Mouse (Mus musculus) embryo, embryonic 10 days (tissue): ENCODE data around the gene Xylt2.
A peak's percentile ranks its signal among the peaks of the same experiment; 100 is the strongest.
"Not testable (repeated sequence)": the region's sequence is repeated elsewhere in the genome, so short reads cannot be mapped to it uniquely, and the experiment has no call there.

Experiments
- DNase-seq: peaks from one replicate; pipeline ENCODE4 v3.0.0-alpha.2; 2015; ENCODE audit warnings: low spot score

The Xylt2 gene

DNA sequence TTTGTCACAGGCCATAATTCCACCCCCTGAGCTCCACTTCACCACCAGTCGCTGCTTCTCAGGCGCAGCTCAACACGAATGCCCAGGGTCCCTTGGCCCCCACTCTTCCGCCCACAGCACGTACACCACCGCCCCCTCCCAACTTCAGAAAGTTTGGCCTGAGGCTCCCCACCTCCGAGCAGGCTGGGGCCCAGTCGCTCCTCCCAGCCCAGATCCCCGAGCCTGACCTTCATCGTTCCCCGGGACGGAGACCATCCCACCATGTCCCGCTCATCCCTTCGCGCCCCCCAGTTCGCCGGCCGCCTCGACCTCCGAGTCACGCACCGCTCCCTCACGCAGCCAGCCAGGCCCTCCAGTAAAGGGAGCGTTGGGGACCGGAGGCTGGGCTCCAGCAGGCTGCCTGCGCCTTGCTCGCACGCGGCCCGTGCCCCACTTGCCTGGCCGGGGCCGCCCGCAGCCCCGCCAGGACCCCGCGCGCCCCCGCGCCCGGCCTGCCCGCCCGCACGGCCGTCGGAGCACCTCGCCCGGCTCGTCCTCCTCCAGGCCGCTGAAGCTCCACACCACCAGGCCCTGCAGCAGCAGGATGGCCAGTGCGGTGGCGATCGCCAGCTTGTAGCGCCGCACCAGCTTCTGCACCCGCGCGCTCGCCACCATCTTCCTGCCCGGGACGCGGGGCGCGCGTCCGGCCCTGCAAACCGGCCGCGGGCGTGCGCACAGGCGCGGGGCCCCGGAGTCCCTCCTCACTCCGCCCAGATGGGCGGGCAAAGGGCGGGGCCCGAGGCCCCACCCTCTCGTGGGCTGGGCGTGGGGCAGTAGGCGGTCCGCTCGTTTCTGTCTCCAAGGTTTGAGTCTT is at the start of gene Xylt2:
Gene Xylt2 (minus strand): TSS at position 762 of the 853 bp plus-strand sequence.
- DNase-seq: peak; percentile 86

DNA sequence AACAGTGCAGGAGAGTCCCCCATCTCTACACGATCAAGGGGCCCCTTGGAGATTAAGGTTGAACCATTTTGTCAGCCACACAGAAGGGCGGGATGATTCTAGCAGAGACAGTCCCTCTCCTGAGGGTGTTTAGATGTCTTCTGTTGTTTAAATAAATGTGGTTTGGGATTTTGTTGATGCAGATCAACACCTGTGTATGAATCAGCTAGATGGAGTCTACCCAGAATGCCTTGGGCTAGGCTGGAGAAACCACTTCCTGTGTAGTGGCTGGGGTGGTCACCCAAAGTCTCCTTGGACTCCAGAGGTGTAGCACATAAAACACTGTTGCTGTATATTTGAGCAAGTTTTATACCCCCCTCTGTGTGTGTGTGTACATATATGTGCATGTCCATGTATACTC is 41.9 kb upstream of the Xylt2 start:
- no peak for DNase-seq

DNA sequence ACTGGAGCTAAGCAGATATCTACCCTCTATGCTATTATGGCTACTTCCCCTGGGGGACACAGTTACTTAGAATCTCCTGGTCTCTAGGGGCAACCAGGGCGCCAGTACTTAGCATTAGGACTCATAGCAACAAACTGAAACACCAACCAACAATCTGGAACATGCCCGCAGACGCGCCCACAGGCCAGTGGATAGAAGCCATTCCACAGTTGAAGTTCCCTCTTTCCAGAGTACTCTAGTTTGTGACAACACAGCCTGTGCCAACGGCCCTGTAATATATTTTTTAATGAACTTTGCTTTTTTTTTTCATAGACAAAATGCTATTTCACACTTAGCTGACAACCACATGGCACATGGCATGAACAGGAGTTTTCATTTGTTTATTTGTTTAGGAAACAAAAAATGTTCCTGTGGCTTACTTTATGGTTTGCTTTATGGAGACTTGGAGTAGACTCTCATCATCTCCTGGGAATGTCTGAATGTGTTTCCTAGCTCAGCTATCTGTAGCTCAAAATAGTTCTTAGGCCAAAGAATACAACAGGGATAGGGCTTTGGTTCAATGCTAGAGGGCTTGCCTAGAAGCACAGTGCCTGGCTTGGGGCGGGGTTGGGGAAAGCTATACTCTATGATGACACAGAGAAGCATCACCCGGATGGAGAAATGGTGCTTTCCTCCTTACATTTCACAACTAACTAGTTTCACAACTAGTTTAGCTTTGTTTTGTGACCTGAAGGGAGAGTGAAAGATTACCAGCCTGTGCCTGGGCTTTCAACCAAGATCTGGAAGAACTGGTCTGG is 41.0 kb upstream of the Xylt2 start:
- no peak for DNase-seq

DNA sequence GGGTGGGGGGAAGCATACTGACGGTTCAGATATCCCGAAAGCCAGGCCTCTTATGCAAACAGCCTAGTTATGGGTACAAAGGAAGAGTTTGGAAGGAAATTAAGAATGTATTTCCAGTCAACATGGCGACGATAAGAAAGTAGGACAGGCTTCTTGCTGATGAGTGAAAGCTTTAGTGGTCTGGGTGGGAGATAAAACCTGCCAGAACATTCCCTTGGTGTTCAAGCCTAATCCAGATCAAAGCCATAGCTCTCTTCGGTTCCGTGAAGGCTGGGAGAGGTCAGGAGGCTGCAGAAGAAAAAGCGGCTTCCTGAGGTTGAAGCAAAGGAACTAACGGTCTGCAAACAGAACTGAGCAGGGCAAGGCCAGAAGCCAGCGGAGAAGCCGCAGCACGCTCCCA is 39.9 kb upstream of the Xylt2 start:
- peak; percentile 9 for DNase-seq

DNA sequence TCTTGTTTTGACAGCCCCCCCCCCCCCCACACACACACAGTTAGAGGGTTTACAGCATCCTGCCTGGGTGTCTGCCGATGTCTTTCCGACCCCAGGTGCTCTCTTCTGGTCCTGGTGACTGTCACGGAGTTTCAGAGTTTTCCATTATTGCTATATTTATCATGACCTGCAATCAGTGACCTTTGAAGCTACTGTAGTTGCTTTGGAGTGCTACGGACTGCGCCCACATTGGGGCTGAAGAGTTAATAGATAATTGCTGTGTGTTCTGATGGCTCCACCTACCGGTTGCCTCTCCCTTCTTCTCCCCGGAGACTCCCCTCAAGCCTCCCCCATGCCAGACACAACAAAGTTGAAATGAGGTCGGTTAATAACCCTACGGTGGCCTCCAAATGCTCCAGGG is 39.4 kb upstream of the Xylt2 start:
- DNase-seq: peak; percentile 73

DNA sequence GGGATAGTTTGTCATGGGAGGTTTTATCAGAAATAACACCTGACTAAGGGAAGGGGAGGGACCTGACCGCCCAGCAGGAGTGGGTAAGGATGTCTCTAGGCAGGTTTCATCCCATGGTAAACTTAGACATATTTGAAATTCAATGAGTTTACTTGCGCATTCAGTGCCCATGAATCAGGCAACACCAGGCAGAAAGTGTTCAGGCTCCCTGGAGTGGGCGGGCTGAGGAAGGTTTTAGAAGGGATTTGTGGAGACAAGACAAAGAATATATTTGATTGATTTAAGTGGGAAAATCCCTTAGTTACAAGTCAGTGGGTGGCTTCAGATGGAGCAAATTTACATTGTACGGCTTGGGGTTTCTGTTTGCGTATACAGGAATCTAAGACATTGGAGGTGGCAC is 38.3 kb upstream of the Xylt2 start:
- DNase-seq: no peak

DNA sequence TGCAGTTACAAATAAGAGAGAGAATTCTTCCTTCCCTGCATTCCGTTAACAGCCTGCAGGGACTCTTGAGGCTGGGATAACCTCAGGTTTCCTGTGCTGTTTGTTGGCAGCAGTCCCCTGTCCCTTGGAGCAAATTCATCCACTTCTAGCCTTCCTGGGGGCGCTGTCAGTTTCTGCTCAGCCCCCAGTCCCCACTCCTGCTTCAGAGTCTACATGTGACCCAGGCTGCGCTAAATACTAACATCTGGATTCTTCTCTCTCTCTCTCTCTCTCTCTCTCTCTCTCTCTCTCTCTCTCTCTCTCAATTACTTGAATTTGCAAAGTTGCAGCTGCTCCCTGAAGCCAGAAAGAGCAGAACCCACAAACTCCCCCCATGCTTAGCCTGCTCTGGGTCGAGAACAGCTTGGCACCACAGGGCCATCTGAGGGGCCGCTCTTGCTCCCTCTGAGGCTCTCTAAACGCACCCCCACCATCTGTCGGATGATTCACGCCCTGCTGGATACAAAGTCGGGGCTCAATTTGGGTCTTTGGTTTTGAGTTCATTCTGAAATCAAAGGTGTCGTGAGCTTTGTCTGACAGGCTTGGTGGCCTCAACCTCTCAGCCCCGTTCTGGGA is 36.0 kb upstream of the Xylt2 start:
- DNase-seq: no peak

DNA sequence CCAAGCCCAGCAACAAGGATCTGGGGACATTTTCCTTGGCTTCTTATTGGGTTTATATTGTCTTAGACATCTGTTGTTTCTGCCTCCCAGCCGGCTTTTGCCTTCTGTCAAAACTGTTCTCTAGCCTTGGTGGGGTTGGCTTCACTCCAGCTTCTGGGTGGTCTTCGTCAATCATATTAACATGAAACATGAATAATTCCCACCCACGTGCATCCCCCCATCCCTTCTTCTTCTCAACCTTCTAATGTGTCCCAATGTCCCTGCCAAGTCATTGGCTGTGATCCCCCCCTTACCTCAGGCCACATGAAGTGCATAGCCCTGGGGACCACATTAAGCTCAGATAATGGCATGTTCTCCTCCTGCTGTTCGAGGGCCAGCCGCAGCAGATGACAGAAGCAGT is 27.2 kb upstream of the Xylt2 start, which contains the start of gene Gm11541:
Gene Gm11541 (minus strand): TSS at position 28 of the 400 bp plus-strand sequence.
- DNase-seq: no peak

DNA sequence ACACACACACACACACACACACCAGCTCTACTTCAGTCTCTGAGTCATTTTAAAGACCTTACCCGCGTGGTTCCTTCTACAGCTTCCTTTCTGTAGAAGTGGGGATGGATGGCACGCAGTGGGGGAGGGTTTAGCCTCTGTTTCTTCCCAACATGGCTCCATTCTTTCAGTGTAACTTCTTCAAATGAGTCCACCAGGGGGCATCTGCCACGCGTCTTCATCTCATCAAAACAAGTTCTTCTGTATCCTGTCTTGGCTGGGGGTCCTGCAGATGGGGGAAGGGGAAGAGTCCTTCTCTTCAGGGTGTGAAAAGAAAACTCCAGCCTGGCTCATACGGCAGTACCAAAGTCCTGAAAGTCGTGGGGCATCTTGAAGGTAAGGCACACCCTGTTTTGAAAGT is 26.7 kb upstream of the Xylt2 start:
- no peak for DNase-seq

DNA sequence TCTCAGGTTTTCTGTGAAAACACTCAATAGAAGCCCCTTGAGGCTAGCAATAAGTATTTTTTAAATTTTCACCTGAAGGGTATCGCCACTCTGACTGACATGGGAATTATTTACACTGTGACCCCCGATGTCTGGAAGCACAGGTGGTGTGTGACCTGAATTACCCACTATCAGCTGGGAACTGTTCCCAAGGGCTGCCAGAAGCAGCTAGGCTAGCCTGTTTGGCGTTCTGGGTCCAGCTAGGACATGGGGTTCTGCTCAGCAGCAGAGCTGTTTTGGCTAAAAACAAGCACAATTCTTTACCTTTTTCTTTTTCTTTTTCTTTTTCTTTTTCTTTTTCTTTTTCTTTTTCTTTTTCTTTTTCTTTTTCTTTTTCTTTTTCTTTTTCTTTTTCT is 24.9 kb upstream of the Xylt2 start:
- no peak for DNase-seq

DNA sequence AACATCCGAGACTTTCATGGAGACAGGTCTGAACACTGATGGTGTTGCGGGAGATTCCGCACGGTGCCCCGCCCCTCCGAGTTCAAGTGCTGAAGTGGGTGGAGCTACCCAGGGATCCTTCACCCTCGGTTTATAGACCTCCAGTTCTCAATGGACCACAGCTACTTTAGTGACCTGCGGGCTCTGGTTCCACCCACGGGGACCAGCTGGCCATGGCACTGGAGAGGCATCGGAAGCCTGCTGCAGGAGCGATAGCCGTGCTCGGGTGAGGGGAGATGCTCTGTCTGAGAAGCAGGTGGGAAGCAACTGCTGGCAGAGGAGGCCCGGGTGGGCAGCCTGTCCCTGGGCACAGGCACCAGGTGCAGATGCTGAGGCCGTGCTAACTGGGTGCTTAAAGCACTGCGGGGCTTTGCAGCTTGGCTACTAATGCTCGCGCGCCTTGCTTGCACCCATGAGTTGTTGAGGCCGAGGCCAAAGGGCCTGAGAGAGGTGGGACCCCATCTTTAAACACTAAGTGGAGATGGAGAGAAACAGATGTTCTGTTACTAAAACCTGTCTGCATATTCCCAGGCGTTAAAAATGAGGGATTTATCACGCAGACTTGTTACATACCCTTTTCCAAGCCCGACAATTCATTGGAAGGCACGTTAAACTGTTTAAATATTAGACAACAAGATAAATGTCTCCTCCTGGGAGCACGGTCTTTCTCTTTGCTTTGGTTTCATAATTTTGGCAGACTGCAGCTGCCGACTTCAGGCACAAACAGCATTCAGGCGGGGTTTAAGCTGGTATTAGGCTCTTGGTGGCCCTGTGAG is 24.3 kb upstream of the Xylt2 start:
- DNase-seq: no peak

DNA sequence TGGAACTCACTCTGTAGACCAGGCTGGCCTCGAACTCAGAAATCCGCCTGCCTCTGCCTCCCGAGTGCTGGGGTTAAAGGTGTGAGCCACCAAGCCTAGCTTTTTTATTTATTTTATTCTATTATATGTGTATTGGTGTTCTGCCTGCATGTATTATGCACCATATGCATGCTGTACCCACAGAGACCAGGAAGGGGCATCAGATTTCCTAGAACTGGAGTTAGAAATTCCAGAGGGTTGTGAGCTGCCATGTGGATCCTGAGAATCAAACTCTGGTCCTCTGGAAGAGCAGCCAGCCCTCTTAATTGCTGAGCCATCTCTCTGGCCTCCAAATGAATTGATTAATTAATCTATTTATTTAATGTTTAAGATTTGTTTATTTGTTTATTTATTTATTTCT is 22.1 kb upstream of the Xylt2 start:
- no peak for DNase-seq

DNA sequence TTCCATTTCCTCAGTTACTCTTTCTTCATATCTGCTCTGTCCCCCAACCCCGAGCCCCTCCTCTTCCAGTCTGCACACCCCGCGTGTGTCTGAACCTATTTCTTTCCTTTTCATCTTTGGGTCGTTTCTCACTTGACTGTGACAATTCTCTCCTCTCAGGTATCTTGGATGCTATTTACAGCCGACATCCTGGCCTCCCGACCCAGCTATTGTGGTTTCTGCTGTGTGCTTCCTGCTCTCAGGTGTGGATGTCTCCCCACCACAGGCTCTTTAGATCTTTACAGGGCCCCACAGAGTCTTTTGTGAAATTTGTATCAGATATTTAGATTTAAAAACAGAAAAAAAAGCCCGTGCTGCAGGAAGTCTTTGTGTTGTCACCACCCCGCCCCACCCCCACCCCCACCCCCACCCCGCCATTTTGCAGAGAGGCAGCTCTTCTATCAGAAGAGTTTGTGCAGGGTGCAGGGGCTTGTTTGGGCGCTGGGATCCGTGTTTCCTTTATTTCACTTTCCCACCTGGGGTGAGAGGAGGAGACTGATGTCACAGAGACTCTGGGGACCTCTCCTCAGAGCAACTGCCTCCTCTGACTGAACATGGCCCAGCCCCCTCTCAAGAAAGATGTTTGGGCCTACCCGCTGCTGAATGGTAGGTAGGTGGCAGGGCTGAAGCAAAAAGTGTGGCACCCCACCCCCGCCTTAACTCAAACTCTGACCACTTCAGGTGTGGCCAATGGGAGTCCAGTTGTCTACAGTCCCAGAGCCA is 20.6 kb upstream of the Xylt2 start:
- DNase-seq: no peak

DNA sequence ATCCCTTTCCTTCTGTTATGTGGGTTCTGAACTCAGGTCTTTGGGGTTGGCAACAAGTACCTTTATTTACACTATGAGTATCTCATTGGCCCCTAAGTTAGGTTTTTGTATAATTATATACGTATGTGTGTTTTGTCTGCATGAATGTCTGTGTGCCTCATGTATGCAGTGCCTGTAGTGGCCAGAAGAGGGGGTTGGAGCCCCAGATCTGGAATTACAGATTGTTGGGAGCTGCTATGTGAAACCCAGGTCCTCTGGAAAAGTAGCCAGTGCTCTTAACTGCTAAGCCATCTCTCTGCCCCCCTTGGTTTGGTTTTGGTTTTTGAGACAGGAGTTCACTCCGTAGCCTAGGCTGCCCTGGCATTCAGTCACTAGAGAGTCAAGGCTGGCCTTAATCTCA is 19.8 kb upstream of the Xylt2 start:
- no peak for DNase-seq

DNA sequence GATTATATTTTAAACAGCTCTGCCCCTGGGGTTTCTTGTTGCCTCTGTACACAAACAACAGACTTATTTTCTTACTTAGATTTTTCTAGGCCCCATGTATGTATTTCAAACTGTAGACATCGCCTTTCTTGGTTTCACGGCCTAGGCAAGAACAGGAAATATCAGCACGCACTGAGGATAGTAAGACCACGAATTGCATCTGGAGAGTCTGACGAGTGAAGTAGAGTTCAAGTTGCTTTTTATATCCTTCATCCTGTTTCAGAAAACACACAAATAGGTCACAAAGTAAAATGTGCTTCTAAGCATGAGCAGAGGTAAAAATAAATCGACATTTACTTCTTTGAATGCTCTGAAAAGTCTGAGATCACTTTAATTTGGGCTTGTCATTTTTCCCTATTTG is 18.2 kb upstream of the Xylt2 start:
- no peak for DNase-seq

DNA sequence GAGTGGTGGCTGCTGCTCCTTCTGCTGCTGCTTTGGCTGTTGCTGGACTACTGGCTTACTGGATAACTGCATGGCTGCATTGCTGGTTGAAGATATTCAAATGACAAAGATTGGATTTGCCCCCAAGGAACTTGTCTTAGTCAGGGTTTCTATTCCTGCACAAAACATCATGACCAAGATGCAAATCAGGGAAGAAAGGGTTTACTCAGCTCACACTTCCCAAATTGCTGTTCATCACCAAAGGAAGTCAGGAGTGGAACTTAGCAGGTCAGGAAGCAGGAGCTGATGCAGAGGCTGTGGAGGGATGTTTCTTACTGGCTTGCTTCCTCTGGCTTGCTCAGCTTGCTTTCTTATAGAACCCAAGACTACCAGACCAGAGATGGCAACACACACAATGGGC is 15.2 kb upstream of the Xylt2 start:
- DNase-seq: not testable (repeated sequence)

DNA sequence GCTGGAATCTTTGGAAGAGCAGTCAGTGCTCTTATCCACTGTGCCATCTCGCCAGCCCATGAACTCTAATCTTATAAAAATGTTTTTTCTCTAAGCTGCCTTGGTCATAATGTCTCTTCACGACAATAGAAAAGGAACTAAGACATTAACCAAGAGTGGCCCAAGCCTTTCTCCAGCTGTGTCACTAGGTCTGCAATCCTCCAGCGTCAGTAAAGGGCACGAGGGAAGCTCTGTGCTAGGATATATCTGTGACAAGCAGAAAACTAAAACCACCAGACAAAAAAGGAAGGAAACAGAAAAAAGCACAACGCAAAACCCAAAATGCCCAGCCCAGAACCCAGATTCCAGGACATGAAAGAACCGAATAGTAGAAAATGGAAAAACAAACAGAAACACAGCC is 9.9 kb upstream of the Xylt2 start:
- DNase-seq: no peak

DNA sequence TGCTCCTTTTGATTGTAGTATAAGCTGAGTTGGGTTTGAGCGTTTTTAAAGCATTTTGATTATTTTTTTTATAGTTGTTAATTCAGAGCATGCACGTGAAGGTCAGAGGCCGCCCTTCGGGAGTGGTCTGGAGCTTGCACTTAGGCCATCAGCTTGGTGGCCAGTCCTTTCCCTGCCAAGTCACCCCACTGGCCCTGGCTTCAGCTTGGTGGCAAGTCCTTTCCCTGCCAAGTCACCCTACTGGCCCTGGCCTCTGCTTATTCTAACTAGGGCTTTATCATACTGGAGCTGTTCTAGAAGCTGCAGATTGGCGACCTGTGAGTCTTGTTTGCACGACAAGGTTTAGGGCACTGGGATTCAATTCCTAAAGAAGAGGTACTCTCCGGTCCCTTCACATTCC is 5.1 kb upstream of the Xylt2 start:
- no peak for DNase-seq

DNA sequence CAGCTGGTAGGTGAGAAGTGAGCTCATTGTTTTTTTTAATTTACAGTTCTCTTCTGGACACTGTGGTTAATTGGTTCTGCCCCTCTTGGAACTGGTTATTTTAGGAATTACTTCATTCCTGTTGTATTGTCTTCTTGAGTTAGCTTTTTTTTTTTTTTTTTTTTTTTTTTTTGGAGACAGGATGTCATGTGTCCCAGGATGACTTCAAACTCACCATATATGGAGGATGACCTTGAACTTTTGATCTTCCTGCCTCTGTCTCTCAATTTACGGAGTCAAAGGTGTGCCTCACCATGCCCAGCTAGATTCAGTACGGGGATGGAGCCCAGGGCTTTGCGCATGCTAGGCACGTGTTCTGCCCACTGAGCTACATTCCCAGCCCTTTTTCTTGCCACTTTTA is 4.3 kb upstream of the Xylt2 start:
- DNase-seq: no peak

DNA sequence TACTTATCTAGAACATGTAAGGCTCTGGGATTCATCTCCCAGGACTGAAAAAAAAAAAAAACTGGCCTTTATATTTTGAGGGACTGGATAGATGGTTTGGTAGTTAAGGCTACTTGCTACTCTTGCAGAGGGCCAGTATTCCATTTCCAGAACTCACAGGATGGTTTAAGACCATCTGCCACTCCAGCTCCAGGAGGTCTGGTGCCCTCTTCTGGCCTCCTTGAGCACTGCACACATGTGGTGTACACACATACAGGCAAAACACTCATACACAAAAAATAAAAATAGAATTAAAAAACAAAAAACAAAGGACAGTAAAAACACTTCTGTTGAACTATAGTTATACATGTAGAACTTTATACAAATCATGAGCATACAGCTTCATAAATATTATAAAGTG is 3.3 kb upstream of the Xylt2 start:
- DNase-seq: no peak

DNA sequence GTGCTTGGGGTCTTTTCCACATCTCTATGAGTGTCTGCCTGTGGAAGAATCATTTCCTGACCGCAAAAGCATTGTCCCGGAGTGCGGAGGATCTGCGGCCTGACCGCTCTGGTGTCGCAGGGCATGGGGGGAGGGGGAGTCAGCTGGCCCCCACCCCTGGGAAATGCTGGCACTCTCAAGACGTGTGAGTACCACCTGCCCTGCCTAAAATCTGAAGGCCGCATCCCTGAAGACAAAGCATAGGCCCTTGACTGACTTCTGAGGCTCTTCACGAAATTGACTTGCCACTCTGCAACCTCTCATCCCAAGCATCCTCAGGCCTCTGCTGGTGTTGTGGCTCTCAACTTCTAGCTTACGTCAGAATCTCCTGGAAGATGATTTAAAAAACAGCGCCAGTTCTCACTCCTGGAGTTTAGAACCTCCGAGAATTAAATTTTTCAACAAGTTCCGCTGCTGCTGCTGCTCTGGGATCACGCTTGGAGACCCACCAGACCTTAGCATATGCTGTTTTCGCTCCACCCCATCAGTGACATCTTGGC is 361 bp upstream of the Xylt2 start:
- DNase-seq: no peak
